Mouse (Mus musculus) megakaryocyte progenitor cell, adult 5-6 weeks (primary cell): Measurements from ENCODE around the gene Prdm8. TPM values are rescaled to one million over a fixed set of nuclear protein-coding genes. Genes with fewer than 3 reads are reported as not detected.

Source experiments
- total RNA-seq, 2 experiments: library from RNA; stranded (forward) in 1 of 2; stranded (reverse) in 1 of 2; fragments of 157-497, 149-512 nt in 1 of 2; fragments of 200-1000 nt in 1 of 2; gene quantifications; 2 replicates each; pipeline versions ENCODE4 v1.2.3 to v1.2.4; 2015 to 2017

Gene Prdm8
- total RNA-seq, 2 experiments from 2014 or later: not detected

Other genes with a start within 250 kb of the Prdm8 start
- 5.2 and 7.5 TPM in 2 replicates for gene Antxr2, start 136.2 kb upstream of the Prdm8 start, total RNA-seq (2015)
- 4.8 and 7.6 TPM in 2 replicates for gene Antxr2, start 136.2 kb upstream of the Prdm8 start, total RNA-seq (2017)
- gene Fgf5, start 87.0 kb downstream of the Prdm8 start, total RNA-seq (2015): not detected in 2 replicates
- not detected in 2 replicates for gene Fgf5, start 87.0 kb downstream of the Prdm8 start, total RNA-seq (2017)
- gene Cfap299, start 162.1 kb downstream of the Prdm8 start, total RNA-seq (2015): not detected in 2 replicates
- not detected in 2 replicates for gene Cfap299, start 162.1 kb downstream of the Prdm8 start, total RNA-seq (2017)